Mouse (Mus musculus): ENCODE results near the gene Tardbp. TPM values are rescaled to one million over a fixed set of nuclear protein-coding genes. Genes with fewer than 3 reads are reported as not detected.

The Tardbp gene
- total RNA-seq, 4 experiments from 2014 or later, result 172 to 235 (median 219) TPM

DNA sequence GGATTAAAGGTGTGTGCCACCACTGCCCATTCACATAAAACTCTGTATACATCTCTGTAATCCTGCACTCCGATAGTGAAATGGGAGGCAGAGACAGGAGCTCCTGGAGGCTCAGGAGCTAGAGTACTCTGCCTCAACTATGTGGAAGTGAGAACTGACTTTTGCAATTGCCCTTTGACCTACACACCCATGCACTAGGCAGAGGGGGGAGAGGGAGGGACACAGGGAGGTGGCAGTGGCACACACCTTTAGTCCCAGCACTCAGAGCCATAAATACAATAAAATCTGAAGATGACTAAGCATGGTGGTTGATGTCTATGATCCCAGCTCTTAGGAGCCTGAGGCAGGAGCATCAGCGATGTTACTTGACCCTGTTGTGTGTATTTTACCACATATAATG lies 12.6 kb upstream of the Tardbp start:
- DNase-seq (ENCODE audit: low spot score in 2 of 2), result no peak

- DNase-seq (ENCODE audit: low spot score in 2 of 2), result no peak
Observed at GRCm38 (mm10) chr4:148638302-148638701, 11.5 kb upstream of the Tardbp start.

DNA sequence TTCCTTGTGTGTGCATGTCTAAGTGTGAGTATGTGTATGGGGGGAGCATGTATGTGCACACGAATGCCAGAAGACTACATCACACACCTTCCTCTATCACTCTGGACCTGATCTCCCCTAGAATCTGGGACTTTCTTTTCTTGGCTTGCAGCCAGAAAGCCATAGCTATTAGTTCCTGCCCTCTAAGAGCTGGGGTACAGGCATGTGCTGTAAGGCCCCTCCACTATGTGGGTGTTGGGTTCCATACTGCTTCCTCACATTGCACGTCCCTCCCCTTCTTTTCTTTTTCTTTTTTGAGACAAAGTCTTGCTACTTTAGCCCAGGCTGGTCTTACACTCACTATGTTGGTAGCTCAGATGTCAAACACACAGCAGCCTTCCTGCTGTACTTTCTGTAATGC lies 8.5 kb upstream of the Tardbp start:
- no peak for DNase-seq (ENCODE audit: low spot score in 2 of 2)

DNA sequence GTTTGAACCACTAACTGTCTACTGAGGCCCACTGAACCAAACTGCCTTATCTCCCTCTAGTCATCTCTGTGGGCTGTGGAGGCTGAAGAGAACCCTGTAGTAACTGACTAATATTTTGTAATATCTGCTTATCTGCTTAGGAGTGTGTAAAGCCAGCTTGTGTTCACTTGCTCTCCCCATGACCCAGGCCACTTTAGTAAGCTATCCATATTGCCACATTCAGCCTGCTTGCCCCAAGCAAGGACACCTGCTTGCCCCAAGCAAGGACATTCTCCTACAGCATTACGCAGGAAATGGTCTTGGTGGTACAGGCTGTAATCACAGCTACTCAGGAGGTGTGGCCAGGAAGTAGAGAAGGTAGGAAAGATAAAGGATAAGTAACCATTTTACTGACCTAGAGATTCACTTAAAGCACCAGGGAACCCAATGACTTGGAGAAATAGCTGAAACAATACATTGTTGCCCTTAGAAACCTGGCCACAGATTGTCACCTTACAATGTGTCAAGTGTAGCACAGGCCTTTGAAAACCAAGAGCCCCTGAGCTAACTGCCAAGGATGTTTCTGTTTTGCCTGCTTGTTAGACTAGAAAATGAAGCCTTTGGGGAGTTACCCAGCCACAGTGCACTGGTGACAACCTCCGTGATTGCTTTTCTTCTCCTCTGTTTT lies 6.7 kb upstream of the Tardbp start:
- DNase-seq (ENCODE audit: low spot score in 2 of 2), result no peak

GRCm38 (mm10) chr4:148632013-148632692 lies 5.3 kb upstream of the Tardbp start:
- no peak for DNase-seq (ENCODE audit: low spot score in 2 of 2)

GRCm38 (mm10) chr4:148627246-148627645 lies 427 bp upstream of the Tardbp start:
- no peak for DNase-seq (ENCODE audit: low spot score in 2 of 2)

DNA sequence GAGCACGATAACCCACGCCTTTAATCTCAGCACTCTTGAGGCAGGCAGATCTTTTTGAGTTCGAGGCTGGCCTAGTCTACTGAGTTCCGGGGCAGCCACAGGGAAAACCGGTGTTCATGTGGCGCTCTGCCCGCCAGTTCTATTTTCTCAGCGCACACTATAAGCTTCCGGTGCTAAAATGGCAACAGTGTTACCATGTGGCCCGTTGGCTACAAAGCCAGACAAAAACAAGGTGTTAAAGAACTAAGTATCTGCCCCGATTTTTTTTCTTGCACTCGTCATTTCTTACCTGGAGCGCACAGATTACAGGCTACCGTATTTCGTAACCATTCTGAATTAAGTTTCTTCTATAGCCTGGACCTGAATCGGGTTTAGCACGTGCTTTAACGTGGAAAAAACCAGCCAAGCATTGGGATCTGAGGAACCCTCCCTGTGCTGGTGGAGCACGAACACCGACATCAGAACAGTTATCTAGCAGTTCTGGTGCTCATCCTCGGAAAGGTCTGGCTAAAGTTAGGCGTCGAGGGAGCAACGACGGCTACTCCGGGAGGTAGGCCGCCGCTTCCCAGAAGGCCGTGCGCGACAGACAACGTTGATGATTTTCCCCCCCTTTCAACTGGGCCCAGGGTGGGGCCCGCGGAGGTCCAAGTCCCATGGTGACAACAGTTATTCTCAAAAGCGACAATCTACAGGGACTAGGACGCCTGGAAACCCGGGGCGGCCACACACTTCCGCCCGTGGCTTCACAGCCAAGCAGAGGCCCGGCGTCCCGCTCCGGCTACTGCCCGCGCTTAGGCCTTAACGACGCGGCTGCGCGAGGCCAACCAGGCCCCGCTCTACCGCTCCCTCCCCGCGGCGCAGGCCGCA lies 830 bp downstream of the Tardbp start:
- no peak for DNase-seq (ENCODE audit: low spot score in 2 of 2)

GRCm38 (mm10) chr4:148625010-148625409 lies 1.8 kb downstream of the Tardbp start:
- DNase-seq (ENCODE audit: low spot score in 2 of 2), result no peak

- no peak for DNase-seq (ENCODE audit: low spot score in 2 of 2)
Observed at GRCm38 (mm10) chr4:148623609-148624008, 3.2 kb downstream of the Tardbp start.

DNA sequence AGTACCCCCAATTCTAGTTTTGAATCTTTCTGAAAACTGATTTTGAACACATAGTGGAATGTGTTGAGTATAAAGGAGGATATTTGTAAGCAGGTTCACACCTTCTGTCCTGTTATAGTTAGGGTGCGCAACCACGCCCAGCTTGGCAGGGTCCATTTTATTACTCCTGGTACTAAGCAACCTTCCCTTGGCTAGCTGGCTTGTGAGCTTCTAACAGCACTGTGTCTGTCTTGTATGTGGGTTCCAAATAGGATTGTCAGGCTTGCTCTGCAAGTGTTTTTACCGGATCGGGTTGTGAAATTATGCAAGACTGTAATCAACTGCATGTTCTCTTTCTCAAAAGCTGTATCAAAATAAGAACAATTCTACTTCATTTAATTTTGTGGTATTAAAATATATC lies 4.3 kb downstream of the Tardbp start:
- no peak for DNase-seq (ENCODE audit: low spot score in 2 of 2)

- no peak for DNase-seq (ENCODE audit: low spot score in 2 of 2)
Observed at GRCm38 (mm10) chr4:148620718-148621117, 6.1 kb downstream of the Tardbp start.

- DNase-seq (ENCODE audit: low spot score in 2 of 2), result no peak
Observed at GRCm38 (mm10) chr4:148619805-148620204, 7.0 kb downstream of the Tardbp start.

GRCm38 (mm10) chr4:148613738-148614137 lies 13.1 kb downstream of the Tardbp start:
- DNase-seq (ENCODE audit: low spot score in 2 of 2), result no peak

- DNase-seq (ENCODE audit: low spot score in 2 of 2), result no peak
Observed at GRCm38 (mm10) chr4:148612557-148612956, 14.3 kb downstream of the Tardbp start.

DNA sequence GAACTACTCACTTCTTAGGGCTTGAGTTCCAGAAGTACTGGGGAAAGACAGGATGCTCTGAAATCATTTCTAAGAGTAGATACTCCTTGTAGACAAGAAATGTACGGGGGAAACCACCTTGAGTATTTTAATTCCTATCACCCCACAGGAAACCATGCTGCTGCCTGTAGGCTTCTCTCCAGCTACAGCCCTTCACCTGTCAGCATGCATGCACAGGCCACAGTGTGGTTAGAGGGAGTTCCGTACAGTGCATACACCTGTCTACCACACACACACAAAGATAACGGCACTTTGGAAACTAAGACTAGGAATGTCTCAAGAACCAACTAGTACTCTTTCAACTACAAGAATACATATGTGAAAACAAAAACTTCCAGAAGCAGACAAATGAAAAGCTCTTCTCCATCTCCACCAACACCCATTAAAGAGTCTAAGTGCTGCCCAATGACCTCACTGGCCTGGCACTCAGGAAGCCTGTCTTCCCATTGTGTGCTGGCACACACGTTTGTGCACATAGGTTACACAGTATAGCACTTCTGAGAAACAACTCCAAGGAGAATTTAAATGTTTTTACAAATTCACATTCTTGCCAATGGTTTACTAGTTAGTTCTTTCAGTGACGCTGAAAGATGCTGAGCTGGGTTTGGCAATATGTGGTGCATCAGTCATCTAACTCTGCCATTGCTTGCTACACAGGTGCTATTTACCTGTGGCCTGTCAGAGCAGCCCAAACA lies 16.0 kb downstream of the Tardbp start:
- no peak for DNase-seq (ENCODE audit: low spot score in 2 of 2)

GRCm38 (mm10) chr4:148609805-148610204 lies 17.0 kb downstream of the Tardbp start:
- no peak for DNase-seq (ENCODE audit: low spot score in 2 of 2)

GRCm38 (mm10) chr4:148607758-148608157 lies 19.1 kb downstream of the Tardbp start:
- peak in 1 of 2 experiments; percentile 70 for DNase-seq (ENCODE audit: low spot score in 2 of 2)

DNA sequence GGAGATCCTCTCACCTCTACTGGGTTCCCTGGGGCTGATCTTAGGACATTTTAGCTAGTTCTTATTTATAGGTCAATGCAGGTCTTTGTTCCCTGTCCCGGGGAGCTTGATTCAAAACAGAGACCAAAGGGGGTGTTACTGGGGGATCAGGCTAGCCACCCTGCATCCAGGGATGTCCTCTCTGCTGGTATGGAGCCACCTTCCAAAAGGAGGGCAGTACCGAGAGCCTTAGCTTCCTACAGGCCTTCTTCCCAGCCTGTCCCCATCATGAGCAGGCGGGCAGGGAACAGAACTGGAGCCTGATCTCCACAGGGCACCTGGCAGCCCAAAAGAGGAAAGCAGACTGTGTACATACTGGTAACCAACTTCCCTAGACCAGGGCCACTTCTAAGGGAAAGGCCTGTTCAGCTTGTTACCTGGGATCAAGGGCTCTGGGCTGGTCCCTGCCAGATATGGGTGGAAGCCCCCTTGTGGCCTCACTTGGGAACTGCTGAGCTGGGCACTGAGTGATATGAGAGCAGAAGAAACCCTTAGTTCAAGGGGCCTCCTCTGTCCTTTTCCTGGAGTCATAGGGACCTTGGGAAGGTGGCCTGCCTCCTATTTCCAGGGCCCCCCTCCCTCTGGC lies 22.2 kb downstream of the Tardbp start:
- peak in 1 of 2 experiments; percentile 63 for DNase-seq (ENCODE audit: low spot score in 2 of 2)

- peak; percentile 56 to 61 for DNase-seq (ENCODE audit: low spot score in 2 of 2)
Observed at GRCm38 (mm10) chr4:148604141-148604540, 22.7 kb downstream of the Tardbp start.

DNA sequence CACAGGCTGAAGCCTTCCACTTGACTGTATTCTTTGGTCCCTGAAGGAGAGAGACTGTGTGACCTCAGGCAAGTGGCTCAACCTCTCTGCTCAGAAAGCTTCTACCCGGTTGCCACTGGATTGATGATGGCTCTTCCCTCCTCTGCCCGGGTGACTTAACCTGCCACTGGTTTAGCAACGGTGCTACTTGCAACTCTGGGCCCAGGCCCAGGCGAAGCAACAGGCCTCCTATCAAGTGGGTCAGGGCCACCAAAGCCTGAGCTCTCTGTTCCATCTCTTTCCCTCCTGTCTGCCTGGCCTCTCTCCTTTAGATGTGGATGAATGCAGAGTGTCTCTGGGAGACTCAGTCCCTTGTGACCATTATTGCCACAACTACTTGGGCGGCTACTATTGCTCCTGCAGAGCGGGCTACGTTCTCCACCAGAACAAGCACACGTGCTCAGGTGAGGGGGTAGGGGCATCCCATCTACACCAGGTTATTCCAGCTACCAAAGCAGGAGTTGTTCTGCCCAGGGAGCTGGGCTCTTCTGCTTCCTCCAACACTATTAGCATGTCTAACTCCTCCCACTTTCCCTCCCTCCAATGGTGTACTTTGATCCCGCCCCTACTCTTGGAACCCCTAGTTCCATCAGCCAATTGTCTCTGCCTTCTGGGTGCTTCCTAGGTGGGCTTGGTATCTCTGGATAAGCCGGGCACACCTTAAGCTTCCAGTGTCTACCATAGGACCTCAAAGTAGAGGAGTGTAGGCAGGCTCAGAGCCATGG lies 23.3 kb downstream of the Tardbp start:
- DNase-seq (ENCODE audit: low spot score in 2 of 2), result no peak
